Mouse (Mus musculus): Measurements from ENCODE around the gene Ola1.
A peak's percentile ranks its signal among the peaks of the same experiment; 100 is the strongest.

The Ola1 gene

GRCm38 (mm10) chr2:73060259-73060585 is 158.5 kb downstream of the Ola1 start:
- no peak for DNase-seq

- DNase-seq: no peak
Measured at GRCm38 (mm10) chr2:73059550-73060258, 159.0 kb downstream of the Ola1 start.

- no peak for DNase-seq
Measured at GRCm38 (mm10) chr2:73058344-73058743, 160.4 kb downstream of the Ola1 start.

GRCm38 (mm10) chr2:73057589-73057988 is 161.1 kb downstream of the Ola1 start:
- DNase-seq: no peak

GRCm38 (mm10) chr2:73056090-73056956 is 162.4 kb downstream of the Ola1 start:
- no peak for DNase-seq

- peak in 1 of 2 experiments; percentile 45 for DNase-seq
Measured at GRCm38 (mm10) chr2:73053791-73054490, 164.8 kb downstream of the Ola1 start.

- no peak for DNase-seq
Measured at GRCm38 (mm10) chr2:73050401-73050800, 168.3 kb downstream of the Ola1 start.

GRCm38 (mm10) chr2:73049977-73050376 is 168.7 kb downstream of the Ola1 start:
- no peak for DNase-seq

- DNase-seq: no peak
Measured at GRCm38 (mm10) chr2:73049001-73049684, 169.6 kb downstream of the Ola1 start.

- DNase-seq: no peak
Measured at GRCm38 (mm10) chr2:73047061-73047741, 171.5 kb downstream of the Ola1 start.

GRCm38 (mm10) chr2:73046576-73046975 is 172.1 kb downstream of the Ola1 start:
- no peak for DNase-seq

- DNase-seq: no peak
Measured at GRCm38 (mm10) chr2:73045505-73045904, 173.2 kb downstream of the Ola1 start.

All from thymus, adult 18-20 months (tissue).